Mouse (Mus musculus) spleen, adult 2 months (tissue): ENCODE results near the gene Ldlr.

Source experiments
- CTCF ChIP-seq: fragments of 200-500 bp; IDR thresholded peaks from 2 replicates; pipeline ENCODE4 v1.5.1; 2011; ENCODE audit warnings: mild to moderate bottlenecking, inconsistent platforms; ENCODE audit not compliant: insufficient read depth, insufficient read length, insufficient replicate concordance; ENCODE audit errors: extremely low read depth
- POLR2A ChIP-seq: fragments of 200-500 bp; IDR thresholded peaks from 2 replicates; pipeline ENCODE4 v1.6.1; 2011; ENCODE audit warnings: low read depth, low read length, inconsistent platforms

DNA sequence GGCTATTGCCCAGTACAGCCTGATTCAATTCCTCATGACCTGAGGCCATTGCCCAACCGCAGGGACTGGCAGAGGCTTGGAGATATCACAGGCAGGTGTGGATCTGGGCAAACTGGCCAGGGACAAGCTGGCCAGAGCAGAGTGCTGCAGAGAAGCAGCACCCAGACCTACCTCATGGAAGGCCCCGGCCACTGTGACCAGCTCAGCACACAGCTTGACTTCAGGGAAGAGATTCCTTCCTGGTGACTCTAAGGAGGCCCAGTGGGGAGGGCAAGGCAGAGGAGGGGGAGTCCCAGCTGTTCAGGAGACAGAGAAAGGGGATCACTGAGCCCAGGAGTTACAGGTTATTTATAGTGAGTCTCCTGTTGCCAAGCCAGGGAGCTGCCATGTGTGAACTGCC, 2.2 kb upstream of the Ldlr start:
- TF ChIP-seq POLR2A (no peak), CTCF (no peak)
